8 mouse cellular contexts compared by ENCODE assay signal in the genomic region with DNA sequence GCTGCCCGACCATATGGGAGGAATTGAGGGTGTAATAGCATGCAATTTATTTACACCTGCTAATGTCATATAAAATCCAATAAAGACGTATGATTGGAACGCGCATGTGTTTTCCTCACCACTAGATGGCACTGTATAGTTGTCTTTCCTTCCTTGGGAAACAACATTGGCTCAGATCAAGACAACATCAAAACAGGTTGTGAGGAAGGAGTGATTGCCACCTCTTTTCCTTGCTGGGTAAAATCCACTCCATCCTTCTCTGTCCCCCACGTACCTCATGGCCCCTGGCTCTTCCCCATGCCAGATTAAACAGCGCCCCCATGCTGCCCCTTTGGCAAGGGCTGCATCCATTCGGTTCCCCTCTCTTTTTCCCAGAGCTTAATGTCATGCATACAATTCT. TPM values are rescaled to one million over a fixed set of nuclear protein-coding genes. Genes with fewer than 3 reads are reported as not detected.
A peak's percentile ranks its signal among the peaks of the same experiment; 100 is the strongest.
DNase-seq lines count a peak whose midpoint lies in the region; ATAC-seq and TF ChIP-seq lines count a peak whose summit lies in the region.

No protein-coding gene starts in this region.

- H3K27me3 ChIP-seq in embryonic facial prominence, embryonic 11.5 days (ENCODE audit: control insufficient read depth, insufficient read depth, low read length): no peaks in the 10 kb centered on the region
- peaks cover 18% of the 10 kb centered on the region; the same call in 1 of the 2 replicates for H3K27me3 ChIP-seq in embryonic facial prominence, embryonic 10.5 days (replicated peaks; ENCODE audit: low read depth, poor library complexity, severe bottlenecking)
- H3K27me3 ChIP-seq in lung, embryonic 14.5 days (ENCODE audit: insufficient read depth, low read length): no peaks in the 10 kb centered on the region

- no peaks in the 10 kb centered on the region for H3K9me3 ChIP-seq in embryonic facial prominence, embryonic 11.5 days (replicated peaks; ENCODE audit: control insufficient read depth, low read length)
- H3K9me3 ChIP-seq in embryonic facial prominence, embryonic 10.5 days: 0 out of 2 replicates have a peak, but pooled peaks cover 10% of the 10 kb centered on the region
- no peaks in the 10 kb centered on the region for H3K9me3 ChIP-seq in lung, embryonic 14.5 days (ENCODE audit: low read depth, low read length)

- ATAC-seq in embryonic facial prominence, embryonic 11.5 days (replicated peaks; ENCODE audit: insufficient number of reproducible peaks, low FRiP score, low TSS enrichment, low read depth): no peak
- no peak for ATAC-seq in lung, embryonic 14.5 days (ENCODE audit: insufficient read depth)
- peak; percentile 75 for ATAC-seq in common myeloid progenitor, adult 5-6 weeks (replicated peaks; ENCODE audit: low read depth, poor library complexity, severe bottlenecking)

- H3K36me3 ChIP-seq in embryonic facial prominence, embryonic 11.5 days (replicated peaks; ENCODE audit: control insufficient read depth, insufficient read depth, low read depth, low read length): no peaks in the 10 kb centered on the region
- H3K36me3 ChIP-seq in embryonic facial prominence, embryonic 10.5 days (replicated peaks): no peaks in the 10 kb centered on the region
- H3K36me3 ChIP-seq in lung, embryonic 14.5 days (ENCODE audit: insufficient read depth): no peaks in the 10 kb centered on the region

- no peaks in the 10 kb centered on the region for H3K4me1 ChIP-seq in embryonic facial prominence, embryonic 11.5 days (ENCODE audit: control insufficient read depth, insufficient read depth, low read length)
- H3K4me1 ChIP-seq in embryonic facial prominence, embryonic 10.5 days: peaks cover 12% of the 10 kb centered on the region
- H3K4me1 ChIP-seq in lung, embryonic 14.5 days (ENCODE audit: insufficient read depth): no peaks in the 10 kb centered on the region

- WGBS in embryonic facial prominence, embryonic 11.5 days: 19% methylated on average over 7 of the region's 7 CpGs
- WGBS in embryonic facial prominence, embryonic 10.5 days: 25% methylated on average over 7 of the region's 7 CpGs
- 23% methylated on average over 7 of the region's 7 CpGs for WGBS in lung, embryonic 14.5 days

- H3K4me2 ChIP-seq in embryonic facial prominence, embryonic 11.5 days (ENCODE audit: low read depth, low read length): no peak overlapping the region
- H3K4me2 ChIP-seq in lung, embryonic 14.5 days: no peak overlapping the region

- DNase-seq in embryonic facial prominence, embryonic 11.5 days (ENCODE audit: low spot score): peak; percentile 75
- DNase-seq in embryonic facial prominence, embryonic 10.5 days (ENCODE audit: low spot score): no peak
- peak; percentile 83 for DNase-seq in lung, embryonic 14.5 days
- DNase-seq in lung, postnatal 4 days: no peak
- DNase-seq in lung, postnatal 25 days (ENCODE audit: low spot score): peak; percentile 55
- DNase-seq in right cerebral cortex, adult 18-20 months: no peak
- no peak for DNase-seq in layer of hippocampus, adult 9-11 months

- no peak overlapping the region for H3K9ac ChIP-seq in embryonic facial prominence, embryonic 11.5 days (replicated peaks; ENCODE audit: low read length)
- no peak overlapping the region for H3K9ac ChIP-seq in lung, embryonic 14.5 days

- H3K27ac ChIP-seq in embryonic facial prominence, embryonic 11.5 days (replicated peaks; ENCODE audit: low read depth, low read length): no peak overlapping the region
- H3K27ac ChIP-seq in embryonic facial prominence, embryonic 10.5 days (replicated peaks): no peak overlapping the region
- H3K27ac ChIP-seq in lung, embryonic 14.5 days (ENCODE audit: low read depth): no peak overlapping the region

- no peak overlapping the region for H3K4me3 ChIP-seq in embryonic facial prominence, embryonic 11.5 days (ENCODE audit: low read depth, low read length)
- H3K4me3 ChIP-seq in embryonic facial prominence, embryonic 10.5 days: no peak overlapping the region
- no peak overlapping the region for H3K4me3 ChIP-seq in lung, embryonic 14.5 days (ENCODE audit: low read depth, low read length)

- peak; percentile 87 for TF ChIP-seq CTCF in lung, embryonic 14.5 days (IDR thresholded peaks at IDR 0.05; ENCODE audit: low read depth)

RNA-seq across cellular contexts. Expression of a gene that starts 8.2 kb away (rescaled TPM):
- polyA plus RNA-seq in embryonic facial prominence, embryonic 11.5 days (2014; fragmentation: Nextera tagmentation; extraction: Ambion mirVana): 120 and 126 TPM in 2 replicates
- 138 and 145 TPM in 2 replicates for polyA plus RNA-seq in embryonic facial prominence, embryonic 10.5 days (2016; fragmentation: Nextera tagmentation; extraction: Ambion mirVana)
- 124 and 130 TPM in 2 replicates for polyA plus RNA-seq in lung, embryonic 14.5 days (2014; fragmentation: Nextera tagmentation; extraction: Ambion mirVana)
- 144 and 171 TPM in 2 replicates for total RNA-seq in common myeloid progenitor, adult 5-6 weeks (2017)

RNA-seq across cellular contexts. Expression of a gene that starts 23.4 kb away (rescaled TPM):
- polyA plus RNA-seq in embryonic facial prominence, embryonic 11.5 days (2014; fragmentation: Nextera tagmentation; extraction: Ambion mirVana): 25.9 and 28.5 TPM in 2 replicates
- polyA plus RNA-seq in embryonic facial prominence, embryonic 10.5 days (2016; fragmentation: Nextera tagmentation; extraction: Ambion mirVana): 20.4 and 24.0 TPM in 2 replicates
- 19.8 and 21.8 TPM in 2 replicates for polyA plus RNA-seq in lung, embryonic 14.5 days (2014; fragmentation: Nextera tagmentation; extraction: Ambion mirVana)
- 25.1 and 27.8 TPM in 2 replicates for total RNA-seq in common myeloid progenitor, adult 5-6 weeks (2017)

Comparison
In these comparisons a context has a peak if more than half of its experiments do, and no peak if none do; other contexts are left out.
1. DNase-seq: peak in embryonic facial prominence, embryonic 11.5 days (single experiment), lung, embryonic 14.5 days (single experiment) and lung, postnatal 25 days (single experiment); none in embryonic facial prominence, embryonic 10.5 days (single experiment), lung, postnatal 4 days (0 of 2), right cerebral cortex, adult 18-20 months (single experiment) and layer of hippocampus, adult 9-11 months (single experiment).